Comparison of ENCODE assay signal across 10 mouse cellular contexts in genomic region chr3:52758561-52758960, GRCm38 (mm10).
A peak's percentile ranks its signal among the peaks of the same experiment; 100 is the strongest.
DNase-seq lines count a peak whose midpoint lies in the region; TF ChIP-seq lines count a peak whose summit lies in the region.
"Had no signal": no experiment of that assay in that cellular context is flagged by ENCODE, and none has a peak within 500 bp of the region (broad histone marks: within the 10 kb centered on the region; RNA-seq: fewer than 3 reads in every experiment).

No protein-coding gene starts in this region.

- H3K27ac ChIP-seq in gastrocnemius, adult 2 months = no peak overlapping the region; the same call in 1 of the 2 replicates
- H3K27ac ChIP-seq: embryonic facial prominence, embryonic 13.5 days; limb, embryonic 12.5 days had no signal

- no peaks in the 10 kb centered on the region for H3K27me3 ChIP-seq in splenic B cell, adult 2 months (ENCODE audit: control insufficient read depth, insufficient read depth, low read length, poor library complexity, severe bottlenecking)
- H3K27me3 ChIP-seq: embryonic facial prominence, embryonic 13.5 days; limb, embryonic 12.5 days had no signal

- peak; percentile 28 to 55 for DNase-seq in left cerebral cortex, adult 18-20 months (ENCODE audit: low spot score in 2 of 2)
- no peak for DNase-seq in left cerebral cortex, postnatal 36 days (ENCODE audit: low spot score in 2 of 2)
- peak; percentile 48 to 67 for DNase-seq in CD8-positive naive resting alpha-beta T cell, adult 2 months (ENCODE audit: low read depth in 2 of 2, low spot score in 2 of 2)
- DNase-seq in adrenal gland, postnatal 36 days = peak; percentile 62 to 70
- peak; percentile 73 for DNase-seq in gastrocnemius, adult 2 months
- peak; percentile 40 for DNase-seq in large intestine, adult 2 months (ENCODE audit: low read depth, low spot score)
- DNase-seq in splenic B cell, adult 2 months (ENCODE audit: low read depth, low spot score) = peak; percentile 81
- no peak for DNase-seq in ovary, postnatal 14 days (ENCODE audit: low spot score)

- no peak overlapping the region for H3K4me3 ChIP-seq in gastrocnemius, adult 2 months
- H3K4me3 ChIP-seq: embryonic facial prominence, embryonic 13.5 days; limb, embryonic 12.5 days had no signal

- intact Hi-C loops in left cerebral cortex, postnatal 36 days (cut with DNase I) = loop anchor here (5.0 kb wide), 2 partner anchors 116 to 491 kb away; partner anchors contain the start of gene Foxo1
- intact Hi-C loops in gastrocnemius, adult 2 months (cut with DNase I) = loop anchor here (1.0 to 5.0 kb wide), 4 partner anchors 84 to 496 kb away; no protein-coding TSS in a partner anchor

- H3K36me3 ChIP-seq in splenic B cell, adult 2 months (ENCODE audit: control insufficient read depth, insufficient read depth, low read length, poor library complexity, severe bottlenecking) = no peaks in the 10 kb centered on the region
- H3K36me3 ChIP-seq: embryonic facial prominence, embryonic 13.5 days; limb, embryonic 12.5 days had no signal

- TF ChIP-seq CTCF in gastrocnemius, adult 2 months (IDR thresholded peaks at IDR 0.05) = peak; percentile 88

- 8% methylated on average over 2 of the region's 2 CpGs for WGBS in large intestine, adult 2 months

Comparison
In these comparisons a context has a peak if more than half of its experiments do, and no peak if none do; other contexts are left out.
1. DNase-seq: peak in left cerebral cortex, adult 18-20 months (2 of 2), CD8-positive naive resting alpha-beta T cell, adult 2 months (2 of 2), adrenal gland, postnatal 36 days (2 of 2), gastrocnemius, adult 2 months (single experiment), large intestine, adult 2 months (single experiment) and splenic B cell, adult 2 months (single experiment); none in left cerebral cortex, postnatal 36 days (0 of 2) and ovary, postnatal 14 days (single experiment).